Mouse (Mus musculus): ENCODE results near the gene Ankrd12.
A peak's percentile ranks its signal among the peaks of the same experiment; 100 is the strongest.

Gene Ankrd12

GRCm38 (mm10) chr17:65961606-65962136 is 115.2 kb downstream of the Ankrd12 start:
- DNase-seq: no peak

DNA sequence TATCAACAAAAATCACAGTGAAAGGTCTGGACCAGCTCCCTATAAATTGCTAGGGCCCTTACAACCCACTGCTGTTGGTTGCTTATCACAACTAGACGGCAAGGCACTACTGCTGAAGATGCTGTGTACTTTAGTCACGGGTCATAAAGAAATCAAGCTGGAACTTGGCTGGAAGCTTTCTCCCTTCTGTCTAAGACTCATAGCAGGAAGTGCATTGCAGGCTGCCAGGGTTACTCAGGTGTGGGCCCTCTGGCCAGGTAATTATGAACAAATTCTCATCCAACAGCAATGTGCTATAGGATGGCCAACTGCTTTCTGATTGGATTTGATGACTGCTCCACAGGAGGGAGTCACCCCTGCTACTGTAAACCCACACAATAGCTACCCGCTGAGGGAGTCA is 117.9 kb downstream of the Ankrd12 start:
- no peak for DNase-seq

DNA sequence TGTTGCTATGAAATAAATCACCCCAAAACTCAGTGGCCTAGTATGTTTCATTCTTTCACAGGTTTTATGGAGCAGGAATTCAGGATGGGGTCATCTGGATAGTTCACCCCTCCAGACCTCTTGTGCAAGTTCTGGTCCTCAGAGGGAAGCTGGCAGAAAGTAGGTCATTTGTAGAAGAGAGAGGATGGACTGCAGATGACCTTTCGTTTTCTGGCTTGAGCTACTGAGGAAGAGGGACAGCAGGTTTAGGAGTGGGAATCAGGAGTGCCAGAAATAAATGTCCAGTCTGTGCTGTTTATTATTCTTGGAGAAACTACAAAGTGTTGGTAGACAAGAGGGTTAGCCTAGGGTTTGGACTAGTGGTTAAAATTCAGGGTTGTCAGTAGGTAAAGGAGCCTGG is 118.5 kb downstream of the Ankrd12 start:
- no peak for DNase-seq

DNA sequence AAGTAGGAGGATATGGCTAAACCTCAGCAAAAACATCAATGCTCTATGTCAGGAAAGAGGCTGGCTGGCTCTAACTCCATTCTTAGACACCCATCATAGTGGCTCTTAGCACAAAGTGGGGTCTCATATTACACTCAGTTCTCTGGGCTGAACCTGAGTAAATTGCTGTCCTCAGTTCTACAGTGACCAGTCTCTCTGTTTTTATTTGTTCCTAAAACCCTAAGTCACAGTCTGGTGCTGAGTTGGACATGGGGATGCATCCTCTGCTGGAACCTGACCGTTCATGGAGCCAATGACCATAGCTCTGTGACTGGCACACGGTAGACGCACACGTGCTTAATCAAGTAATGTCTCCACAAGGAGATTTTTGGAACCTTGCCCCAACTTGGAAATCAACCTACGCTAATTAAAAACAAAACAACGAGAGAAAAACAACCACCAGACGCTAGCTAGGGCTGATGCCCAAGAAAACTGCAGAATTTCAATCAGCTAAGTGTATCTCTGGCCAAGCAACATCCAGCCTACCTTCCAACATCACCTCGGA is 119.0 kb downstream of the Ankrd12 start:
- DNase-seq: no peak

- DNase-seq: no peak
Observed at GRCm38 (mm10) chr17:65956993-65957781, 119.7 kb downstream of the Ankrd12 start.

- no peak for DNase-seq
Observed at GRCm38 (mm10) chr17:65956140-65956539, 120.7 kb downstream of the Ankrd12 start.

DNA sequence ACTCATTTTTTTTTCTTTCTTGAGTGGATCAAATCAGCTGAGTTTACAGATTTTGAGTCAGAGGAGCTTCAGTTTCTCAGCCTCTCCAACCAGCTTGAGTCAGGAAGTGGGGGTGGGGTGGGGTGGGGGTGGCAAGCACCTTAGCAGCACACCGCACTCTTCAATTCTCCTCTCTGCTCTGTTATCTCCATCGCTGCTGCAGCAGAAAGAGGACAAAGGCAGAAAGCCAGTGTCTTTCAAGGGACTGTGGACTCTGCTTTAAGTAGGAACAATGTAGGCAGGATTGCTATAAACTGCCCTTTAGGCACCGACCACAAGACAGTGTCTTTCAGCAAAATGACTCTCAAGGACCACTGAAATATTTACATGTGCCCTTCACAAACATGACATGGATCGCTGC is 122.9 kb downstream of the Ankrd12 start:
- no peak for DNase-seq

GRCm38 (mm10) chr17:65952083-65952482 is 124.8 kb downstream of the Ankrd12 start:
- DNase-seq: no peak

DNA sequence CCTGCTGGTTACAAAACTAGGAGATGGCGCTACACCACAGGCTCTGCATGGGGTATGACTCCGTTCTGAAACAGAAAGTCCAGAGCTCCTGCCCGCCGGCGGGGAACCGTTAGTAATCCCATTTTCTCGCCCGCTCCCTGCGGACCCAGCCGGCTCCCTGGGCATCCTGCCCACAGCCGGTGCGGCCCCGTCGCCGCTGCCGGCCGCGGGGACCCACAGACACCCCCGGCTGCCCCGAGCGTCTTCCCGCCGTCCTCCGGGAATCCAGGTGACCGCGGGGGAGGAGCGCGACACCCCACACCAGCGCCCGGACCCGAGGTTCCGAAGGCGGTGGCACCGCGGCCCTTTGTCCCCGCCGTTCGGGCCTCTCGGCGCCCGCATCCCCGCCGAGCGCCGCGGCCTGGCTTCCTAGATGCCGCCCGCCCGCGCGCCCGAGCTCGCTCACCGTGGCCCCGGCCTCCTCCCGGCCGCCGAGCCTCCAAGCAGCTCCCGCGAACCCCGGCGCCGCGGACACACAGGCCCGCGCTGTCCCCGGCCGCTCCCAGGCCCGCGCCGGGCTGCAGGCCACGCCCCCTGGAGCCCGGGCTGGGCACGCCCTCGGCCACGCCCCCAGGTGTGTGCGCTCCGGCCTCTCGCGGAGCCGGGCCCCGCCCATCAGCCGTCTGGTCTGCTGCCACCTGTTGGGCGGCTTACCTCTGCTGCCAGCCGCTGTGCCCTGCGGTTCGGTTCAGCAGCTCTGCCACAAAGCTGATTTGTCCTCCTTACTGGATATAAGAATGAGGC is 126.1 kb downstream of the Ankrd12 start, which contains the start of gene Twsg1:
TSS of gene Twsg1 (minus strand) at position 605 of the 783 bp plus-strand sequence.
- DNase-seq: peak; percentile 93

- no peak for DNase-seq
Observed at GRCm38 (mm10) chr17:65950183-65950582, 126.7 kb downstream of the Ankrd12 start.

GRCm38 (mm10) chr17:65947307-65947706 is 129.6 kb downstream of the Ankrd12 start:
- peak; percentile 49 for DNase-seq

GRCm38 (mm10) chr17:65945420-65945819 is 131.5 kb downstream of the Ankrd12 start:
- no peak for DNase-seq

GRCm38 (mm10) chr17:65942394-65942793 is 134.5 kb downstream of the Ankrd12 start:
- DNase-seq: peak; percentile 68

GRCm38 (mm10) chr17:65941275-65941674 is 135.6 kb downstream of the Ankrd12 start:
- no peak for DNase-seq

GRCm38 (mm10) chr17:65940221-65940620 is 136.7 kb downstream of the Ankrd12 start:
- no peak for DNase-seq

- DNase-seq: no peak
Observed at GRCm38 (mm10) chr17:65939461-65940192, 137.3 kb downstream of the Ankrd12 start.

DNA sequence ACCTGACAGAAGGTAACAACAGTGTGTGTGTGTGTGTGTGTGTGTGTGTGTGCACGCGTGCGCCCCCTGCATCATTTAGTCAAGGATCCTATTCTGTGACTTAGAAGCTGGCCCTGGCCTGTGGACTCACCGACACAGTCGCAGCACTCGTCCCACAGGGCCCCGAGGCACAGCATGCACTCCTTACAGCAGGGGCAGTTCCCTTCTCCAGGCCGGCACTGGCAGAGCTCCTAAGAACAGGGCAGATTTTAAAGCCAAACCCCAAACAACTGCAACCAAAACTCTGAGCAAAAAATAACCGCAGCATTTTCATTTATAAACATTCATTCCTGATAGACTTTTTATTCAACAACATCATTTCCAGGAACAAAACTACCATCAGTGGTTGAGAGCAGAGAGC is 139.2 kb downstream of the Ankrd12 start:
- DNase-seq: no peak

- no peak for DNase-seq
Observed at GRCm38 (mm10) chr17:65933741-65934140, 143.1 kb downstream of the Ankrd12 start.

GRCm38 (mm10) chr17:65931525-65931924 is 145.4 kb downstream of the Ankrd12 start:
- no peak for DNase-seq

- no peak for DNase-seq
Observed at GRCm38 (mm10) chr17:65930960-65931359, 145.9 kb downstream of the Ankrd12 start.

DNA sequence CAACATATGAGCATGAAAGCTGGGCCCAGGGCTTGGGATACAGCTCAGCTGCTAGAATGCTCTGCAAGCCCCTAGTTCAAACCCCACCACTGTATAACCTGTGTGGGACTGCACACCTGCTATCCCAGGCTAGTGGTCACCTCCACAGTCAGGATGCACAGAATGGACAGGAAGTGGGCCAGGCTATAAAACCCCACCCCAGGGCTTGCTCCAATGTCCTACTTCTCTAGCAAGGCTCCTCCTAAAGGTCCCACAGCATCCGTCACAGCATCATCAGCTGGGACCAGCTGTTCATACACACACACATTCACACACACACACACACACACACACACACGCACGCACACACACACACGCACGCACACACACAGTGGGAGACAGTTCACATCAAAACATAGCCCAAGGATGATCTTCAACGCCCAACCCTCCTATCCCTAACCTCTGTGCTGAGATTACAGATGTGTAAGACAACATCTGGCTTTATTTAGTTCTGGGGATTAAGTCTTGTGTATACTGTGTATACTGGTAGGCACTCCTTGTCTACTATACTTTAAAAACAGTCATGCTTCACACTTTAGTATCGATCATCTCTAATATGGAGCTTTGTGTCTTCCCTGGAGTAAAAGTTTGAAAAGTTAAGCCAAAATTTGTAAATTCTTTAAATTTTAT is 146.6 kb downstream of the Ankrd12 start:
- no peak for DNase-seq

GRCm38 (mm10) chr17:65929319-65929978 is 147.4 kb downstream of the Ankrd12 start:
- DNase-seq: no peak

Measured in kidney, adult 11 months (tissue).